Mouse (Mus musculus): ENCODE measurements around the gene Dock7.

GRCm38 (mm10) chr4:99006319-99006718 lies 114.4 kb downstream of the Dock7 start:
- TF ChIP-seq CTCF (IDR thresholded peaks at IDR 0.05; ENCODE audit: insufficient read depth, low read depth, low read length) (no peak), POLR2A (IDR thresholded peaks at IDR 0.05; ENCODE audit: insufficient read depth, low read depth, low read length) (no peak)

All from olfactory bulb, adult 2 months (tissue).